Mouse (Mus musculus) kidney, adult 2 months (tissue): ENCODE measurements at regions not wholly inside any gene's neighbourhood (a gene's known extent, or its start where the extent isn't known, plus 50 kb on each side); places are given as distances from the start of the nearest gene placed in this dataset.

Experiments used
- CTCF ChIP-seq: fragments of 200-500 bp; conservative IDR thresholded peaks from 2 replicates; pipeline ENCODE4 v1.5.1; 2011; ENCODE audit warnings: low read depth, mild to moderate bottlenecking, control low read depth, low read length, moderate library complexity, mixed read lengths; ENCODE audit not compliant: insufficient read depth, insufficient read length
- POLR2A ChIP-seq: fragments of 200-500 bp; IDR thresholded peaks from one replicate; pipeline ENCODE4 v1.6.1; 2011; ENCODE audit warnings: low read depth, low read length, control low read depth

GRCm38 (mm10) chr6:143530372-143531224 lies 363.6 kb downstream of the Etnk1 start:
- TF ChIP-seq POLR2A: no peak
- TF ChIP-seq CTCF: no peak
